Mouse (Mus musculus) ovary, postnatal 36 days (tissue): ENCODE measurements at regions not wholly inside any gene's neighbourhood (a gene's known extent, or its start where the extent isn't known, plus 50 kb on each side); places are given as distances from the start of the nearest gene placed in this dataset.
A peak's percentile ranks its signal among the peaks of the same experiment; 100 is the strongest.
"Not testable (repeated sequence)": the region's sequence is repeated elsewhere in the genome, so short reads cannot be mapped to it uniquely, and the experiment has no call there.

ENCODE experiments used
- DNase-seq: peaks from one replicate; pipeline ENCODE4 v3.0.0; 2022; ENCODE audit warnings: low spot score, mixed read lengths

- DNase-seq = peak; percentile 74
Measured at GRCm38 (mm10) chr17:17293932-17294534, 80.1 kb upstream of the Riok2 start.

- not testable (repeated sequence) for DNase-seq
Measured at GRCm38 (mm10) chr17:17295037-17295436, 79.1 kb upstream of the Riok2 start.

- not testable (repeated sequence) for DNase-seq
Measured at GRCm38 (mm10) chr17:17303496-17303895, 70.6 kb upstream of the Riok2 start.
